Mouse (Mus musculus): ENCODE data around the gene H3f3b. TPM values are rescaled to one million over a fixed set of nuclear protein-coding genes. Genes with fewer than 3 reads are reported as not detected.

Gene H3f3b
- 1,066 TPM for polyA plus RNA-seq (2021)

DNA sequence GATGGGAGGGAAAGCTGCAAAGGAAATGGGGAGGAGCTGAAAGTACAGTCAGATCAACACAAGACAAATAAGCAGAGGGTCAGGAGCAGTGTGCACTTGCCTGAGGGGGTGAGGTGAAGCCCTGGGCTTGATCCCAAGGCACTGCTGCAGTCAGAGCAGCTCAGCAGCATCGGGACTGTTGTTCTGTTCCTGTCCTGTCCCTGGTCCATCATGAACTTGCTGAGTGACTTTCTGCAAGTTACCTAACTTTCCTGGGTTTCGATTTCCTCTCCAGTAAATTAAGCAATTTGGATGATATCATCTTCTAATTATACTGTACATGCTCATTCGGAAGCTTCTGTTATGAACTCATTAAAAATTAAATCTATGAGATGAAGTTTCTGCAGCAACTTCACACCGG, at the start of gene H3f3b:
H3f3b (minus strand) TSS at position 207 of the 400 bp plus-strand sequence.
- no peak for DNase-seq (ENCODE audit: low read depth, low spot score)
- ATAC-seq, result no peak
- in situ Hi-C loops (cut with MboI; ENCODE audit: low pct_unique_long_range_greater_than_20kb), result no loop called here
- no peaks in the 10 kb centered on the region for H3K27me3 ChIP-seq
- no peak for TF ChIP-seq CTCF (IDR thresholded peaks at IDR 0.05)
- POLR2A ChIA-PET, result no interaction called here
- CTCF ChIA-PET, result no interaction called here

GRCm38 (mm10) chr11:116076836-116077235, 49.1 kb upstream of the H3f3b start:
- H3K27me3 ChIP-seq, result no peaks in the 10 kb centered on the region
- ChIA-PET CTCF (no interaction called here), POLR2A (interaction anchor here (0.6 kb wide), 1 partner anchor 16 kb away, joined by 3 read pairs; no protein-coding TSS in a partner anchor)
- ATAC-seq, result no peak
- in situ Hi-C loops (cut with MboI; ENCODE audit: low pct_unique_long_range_greater_than_20kb), result no loop called here
- no peak for DNase-seq (ENCODE audit: low read depth, low spot score)
- no peak for TF ChIP-seq CTCF (IDR thresholded peaks at IDR 0.05)

- in situ Hi-C loops (cut with MboI; ENCODE audit: low pct_unique_long_range_greater_than_20kb), result no loop called here
- DNase-seq (ENCODE audit: low read depth, low spot score) (no peak), ATAC-seq (no peak)
- POLR2A ChIA-PET, result no interaction called here
- no peaks in the 10 kb centered on the region for H3K27me3 ChIP-seq
- CTCF ChIA-PET, result no interaction called here
- no peak for TF ChIP-seq CTCF (IDR thresholded peaks at IDR 0.05)
These were observed 48.4 kb upstream of the H3f3b start for GRCm38 (mm10) chr11:116076266-116076540.

GRCm38 (mm10) chr11:116075539-116076265, 47.9 kb upstream of the H3f3b start:
- DNase-seq (ENCODE audit: low read depth, low spot score) (no peak), ATAC-seq (no peak)
- no peak for TF ChIP-seq CTCF (IDR thresholded peaks at IDR 0.05)
- POLR2A ChIA-PET, result no interaction called here
- CTCF ChIA-PET, result interaction anchor here (1.3 kb wide), 1 partner anchor 9 kb away, joined by 4 read pairs; no protein-coding TSS in a partner anchor
- in situ Hi-C loops (cut with MboI; ENCODE audit: low pct_unique_long_range_greater_than_20kb), result no loop called here
- no peaks in the 10 kb centered on the region for H3K27me3 ChIP-seq

- DNase-seq (ENCODE audit: low read depth, low spot score) (no peak), ATAC-seq (no peak)
- no peak for TF ChIP-seq CTCF (IDR thresholded peaks at IDR 0.05)
- ChIA-PET POLR2A (no interaction called here), CTCF (interaction anchor here (1.3 kb wide), 1 partner anchor 10 kb away, joined by 4 read pairs; no protein-coding TSS in a partner anchor)
- in situ Hi-C loops (cut with MboI; ENCODE audit: low pct_unique_long_range_greater_than_20kb), result no loop called here
- no peaks in the 10 kb centered on the region for H3K27me3 ChIP-seq
These were observed 46.8 kb upstream of the H3f3b start for GRCm38 (mm10) chr11:116074436-116074991.

DNA sequence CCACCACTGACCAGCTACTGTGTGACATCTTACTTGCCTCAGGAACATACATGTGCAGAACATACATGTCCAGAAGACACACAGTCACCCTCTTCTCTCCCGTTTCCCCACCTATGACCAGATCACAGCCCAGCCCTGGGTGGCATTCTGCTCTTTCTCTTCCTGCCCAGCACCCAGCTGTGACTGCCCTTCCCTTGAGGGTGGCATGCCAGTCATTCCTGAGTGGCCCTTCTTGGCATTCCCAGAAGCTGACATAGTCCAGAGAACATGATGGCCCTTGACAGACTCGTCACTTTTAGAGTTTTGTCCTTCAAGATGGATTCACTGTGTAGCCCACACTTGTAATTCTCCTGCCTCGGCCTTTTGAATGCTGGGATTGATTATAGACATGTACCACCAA, 44.8 kb upstream of the H3f3b start:
- CTCF ChIA-PET, result interaction anchor here (1.5 kb wide), 1 partner anchor 12 kb away, joined by 4 read pairs; no protein-coding TSS in a partner anchor
- TF ChIP-seq CTCF (IDR thresholded peaks at IDR 0.05), result no peak
- POLR2A ChIA-PET, result interaction anchor here (1.1 kb wide), 1 partner anchor 9 kb away, joined by 4 read pairs; no protein-coding TSS in a partner anchor
- in situ Hi-C loops (cut with MboI; ENCODE audit: low pct_unique_long_range_greater_than_20kb), result no loop called here
- ATAC-seq (no peak), DNase-seq (ENCODE audit: low read depth, low spot score) (no peak)
- no peaks in the 10 kb centered on the region for H3K27me3 ChIP-seq

- ATAC-seq (no peak), DNase-seq (ENCODE audit: low read depth, low spot score) (no peak)
- POLR2A ChIA-PET, result no interaction called here
- TF ChIP-seq CTCF (IDR thresholded peaks at IDR 0.05), result no peak
- in situ Hi-C loops (cut with MboI; ENCODE audit: low pct_unique_long_range_greater_than_20kb), result no loop called here
- CTCF ChIA-PET, result interaction anchor here (1.5 kb wide), 1 partner anchor 13 kb away, joined by 4 read pairs; no protein-coding TSS in a partner anchor
- no peaks in the 10 kb centered on the region for H3K27me3 ChIP-seq
These were observed 43.7 kb upstream of the H3f3b start for GRCm38 (mm10) chr11:116071510-116071909.

- CTCF ChIA-PET, result no interaction called here
These were observed 37.6 kb upstream of the H3f3b start for GRCm38 (mm10) chr11:116065345-116065744.

DNA sequence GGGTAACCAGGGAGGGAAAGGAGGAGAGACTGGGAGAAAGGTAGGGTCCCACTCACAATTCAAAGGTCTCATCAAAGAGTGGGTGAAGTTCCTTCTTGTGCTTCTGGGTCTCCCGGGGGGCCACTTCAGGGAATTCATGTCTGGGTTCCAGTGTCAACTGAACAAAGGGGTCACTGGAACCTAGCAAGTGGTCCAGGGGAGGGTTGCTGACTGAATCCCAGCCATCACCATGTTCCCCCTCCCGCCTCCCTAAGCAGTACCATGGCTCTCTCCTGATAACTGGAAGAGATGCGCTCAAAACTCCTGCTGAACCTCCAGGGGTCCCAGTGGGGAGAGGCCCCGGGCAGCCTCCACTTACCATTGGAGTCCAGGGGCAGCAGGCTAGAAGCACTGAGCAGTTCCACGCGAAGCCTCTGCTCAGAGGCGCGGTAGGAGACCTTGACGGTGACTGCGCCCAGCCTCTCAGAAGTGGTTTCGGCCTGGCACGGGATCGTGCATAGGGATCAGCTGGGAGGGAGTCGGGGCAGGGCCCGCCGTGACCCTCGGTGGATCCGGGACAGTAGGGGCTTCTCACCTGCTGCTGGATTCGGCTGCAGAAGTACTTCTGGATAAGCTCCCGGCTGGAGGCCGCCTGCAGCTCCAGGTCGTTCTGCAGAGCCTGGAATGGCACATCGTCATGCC, 36.6 kb upstream of the H3f3b start:
- TF ChIP-seq CTCF (IDR thresholded peaks at IDR 0.05), result no peak
- ATAC-seq (no peak), DNase-seq (ENCODE audit: low read depth, low spot score) (no peak)
- ChIA-PET CTCF (no interaction called here), POLR2A (interaction anchor here (0.7 kb wide), 1 partner anchor 42 kb away, joined by 3 read pairs; no protein-coding TSS in a partner anchor)
- in situ Hi-C loops (cut with MboI; ENCODE audit: low pct_unique_long_range_greater_than_20kb), result no loop called here
- H3K27me3 ChIP-seq, result no peaks in the 10 kb centered on the region

More at GRCm38 (mm10) chr11:116065345-116065744, 37.6 kb upstream of the H3f3b start:
- POLR2A ChIA-PET, result interaction anchor here (0.7 kb wide), 1 partner anchor 43 kb away, joined by 3 read pairs; no protein-coding TSS in a partner anchor
- H3K27me3 ChIP-seq, result no peaks in the 10 kb centered on the region
- ATAC-seq (no peak), DNase-seq (ENCODE audit: low read depth, low spot score) (no peak)
- no peak for TF ChIP-seq CTCF (IDR thresholded peaks at IDR 0.05)
- in situ Hi-C loops (cut with MboI; ENCODE audit: low pct_unique_long_range_greater_than_20kb), result no loop called here

- no peaks in the 10 kb centered on the region for H3K27me3 ChIP-seq
- DNase-seq (ENCODE audit: low read depth, low spot score) (no peak), ATAC-seq (no peak)
- ChIA-PET CTCF (no interaction called here), POLR2A (no interaction called here)
- no peak for TF ChIP-seq CTCF (IDR thresholded peaks at IDR 0.05)
- in situ Hi-C loops (cut with MboI; ENCODE audit: low pct_unique_long_range_greater_than_20kb), result no loop called here
These were observed 35.8 kb upstream of the H3f3b start for GRCm38 (mm10) chr11:116063562-116063961.

DNA sequence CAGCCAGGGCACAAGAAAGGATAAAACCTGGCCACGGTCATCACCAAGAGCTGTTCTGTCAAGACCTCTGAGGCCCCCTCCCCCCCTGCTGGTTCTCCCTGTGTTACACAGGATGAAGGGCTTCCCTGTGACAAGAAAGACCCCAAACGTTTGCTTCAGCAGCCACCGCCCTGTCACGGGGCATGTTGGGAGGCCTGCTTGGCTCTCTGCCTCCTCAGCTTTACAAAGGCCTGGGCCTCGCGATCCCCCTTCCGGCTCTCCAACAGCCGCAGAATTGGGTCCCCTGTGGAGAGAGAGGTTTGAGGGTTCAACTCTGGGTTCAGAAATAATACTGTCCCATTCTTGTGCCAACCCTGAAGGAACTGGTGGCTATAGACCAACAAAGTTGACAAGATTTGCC, 34.8 kb upstream of the H3f3b start:
- ATAC-seq, result no peak
- ChIA-PET CTCF (no interaction called here), POLR2A (no interaction called here)
- in situ Hi-C loops (cut with MboI; ENCODE audit: low pct_unique_long_range_greater_than_20kb), result no loop called here
- no peak for DNase-seq (ENCODE audit: low read depth, low spot score)
- no peaks in the 10 kb centered on the region for H3K27me3 ChIP-seq
- TF ChIP-seq CTCF (IDR thresholded peaks at IDR 0.05), result no peak
